Mouse (Mus musculus) cerebellum, adult (tissue): ENCODE results near the gene Prkn.

ENCODE experiments used
- ATAC-seq: cut with Nextera tagmentation; 2 replicates; pipeline ENCODE4 v1.9.2; 2017; ENCODE audit warnings: mild to moderate bottlenecking, moderate library complexity, mixed read lengths; ENCODE audit not compliant: insufficient number of reproducible peaks, low FRiP score, low TSS enrichment

Gene Prkn

DNA sequence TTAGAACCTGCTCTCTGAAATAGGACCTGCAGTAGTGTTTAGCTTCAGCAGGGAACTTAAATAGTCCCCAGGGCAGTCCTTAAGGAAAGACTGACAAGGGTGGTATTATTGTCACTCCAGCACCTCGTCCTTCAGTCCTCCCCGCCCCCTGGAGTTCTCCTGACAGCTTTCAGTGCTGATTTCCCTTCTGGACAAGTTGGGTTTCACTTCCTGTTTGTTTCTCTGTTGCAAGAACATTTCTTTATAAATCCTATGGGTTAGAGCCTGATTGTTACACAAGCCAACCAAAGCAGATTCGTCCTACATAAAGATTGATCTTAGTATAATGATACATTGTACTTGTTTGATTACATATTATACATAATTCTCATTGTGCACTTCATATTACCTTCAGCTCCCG, 142.0 kb downstream of the Prkn start:
- ATAC-seq, result no peak

DNA sequence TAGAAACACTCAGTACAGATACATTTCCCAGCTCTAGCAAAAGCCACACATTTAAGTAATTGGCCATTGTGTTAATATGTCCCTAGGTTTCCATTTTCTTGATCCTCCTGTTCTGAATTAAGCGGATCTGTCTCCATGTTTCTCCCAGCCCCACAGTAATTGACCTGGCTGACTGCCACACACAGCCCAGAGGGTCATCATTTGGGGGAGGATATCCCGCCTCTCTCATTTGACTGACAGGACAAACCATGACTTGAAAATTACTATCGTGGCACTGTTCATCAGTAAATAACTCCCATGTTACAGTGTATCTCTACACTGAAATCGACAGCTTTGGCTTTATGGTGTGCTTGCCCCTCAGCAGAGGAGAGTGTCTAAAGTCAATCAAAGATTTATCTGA, 146.9 kb downstream of the Prkn start:
- no peak for ATAC-seq

DNA sequence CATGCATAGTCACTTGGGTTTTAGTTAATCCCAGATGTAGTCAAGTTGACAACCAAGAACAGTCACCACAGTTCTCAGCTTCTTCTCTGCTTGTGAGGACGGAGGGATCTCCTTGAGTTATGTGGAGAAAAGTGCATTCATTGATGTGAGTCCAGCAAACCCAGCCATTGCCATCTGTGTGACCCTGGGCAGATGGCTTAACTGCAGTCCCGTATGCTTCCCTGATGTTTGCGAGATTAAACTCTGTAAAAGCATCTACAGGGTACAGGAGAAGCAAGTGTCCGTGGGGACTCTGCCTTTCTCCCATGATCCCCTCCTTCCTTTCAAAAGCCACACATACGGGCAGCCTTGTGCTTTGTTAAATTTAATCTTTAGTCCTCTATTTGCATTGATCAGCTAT, 157.1 kb downstream of the Prkn start:
- 0 out of 2 replicates have a peak, but pooled peaks have one; percentile 20 for ATAC-seq

DNA sequence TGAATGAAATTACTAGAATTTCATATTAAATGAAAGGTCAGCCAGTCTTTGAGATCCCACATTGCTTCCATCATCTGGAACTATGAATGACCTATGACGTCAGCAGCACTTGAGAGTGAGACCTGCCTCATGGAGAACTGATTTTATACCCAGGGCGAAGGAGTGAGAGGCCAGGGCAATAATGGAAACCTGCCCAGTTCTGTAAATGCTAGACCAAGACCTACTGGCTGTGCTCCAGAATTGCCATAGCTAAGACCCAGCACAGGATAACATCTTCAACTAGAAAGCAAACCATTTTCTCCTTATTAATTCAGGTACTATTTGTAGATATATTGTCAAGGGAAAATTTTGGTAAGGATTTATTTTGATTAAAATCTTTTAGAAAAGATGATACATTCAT, 183.2 kb downstream of the Prkn start:
- ATAC-seq, result no peak

DNA sequence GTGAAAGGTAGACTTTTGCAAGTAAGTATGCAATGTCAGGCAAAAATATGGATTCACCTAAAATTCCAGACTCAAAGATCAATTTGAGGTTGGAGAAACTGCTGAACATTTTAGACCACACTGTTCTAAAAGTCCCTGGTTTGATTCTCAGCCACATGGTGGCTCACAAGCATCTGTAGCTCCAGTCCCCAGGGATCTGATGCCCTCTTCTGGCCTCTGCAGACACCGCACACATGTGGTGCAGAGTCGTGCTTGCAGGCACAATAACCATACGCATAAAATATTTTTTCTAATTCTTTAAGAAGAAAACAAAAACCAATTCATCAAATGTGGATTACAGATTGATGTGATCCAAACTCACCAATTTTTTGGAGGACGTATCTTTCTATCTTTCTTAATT, 189.2 kb downstream of the Prkn start:
- no peak for ATAC-seq

DNA sequence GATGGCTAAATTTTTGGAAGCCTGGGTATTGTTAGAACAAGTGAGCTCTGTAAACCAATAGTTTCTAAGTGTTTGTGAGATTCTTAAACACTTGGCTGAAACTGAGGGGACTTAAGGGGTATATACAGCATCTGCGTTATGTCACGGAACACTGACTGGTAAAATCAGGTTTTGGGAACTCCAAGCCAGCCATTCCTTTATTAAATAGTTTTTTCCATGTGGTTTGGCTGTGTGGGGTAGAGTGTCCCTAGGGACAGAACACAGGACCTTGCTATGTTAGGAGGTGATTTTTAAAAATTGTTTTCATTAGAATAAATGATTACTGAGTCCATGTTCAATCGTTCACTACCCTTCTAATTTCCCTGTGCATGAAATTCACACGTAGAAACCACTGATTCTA, 190.8 kb downstream of the Prkn start:
- no peak for ATAC-seq

DNA sequence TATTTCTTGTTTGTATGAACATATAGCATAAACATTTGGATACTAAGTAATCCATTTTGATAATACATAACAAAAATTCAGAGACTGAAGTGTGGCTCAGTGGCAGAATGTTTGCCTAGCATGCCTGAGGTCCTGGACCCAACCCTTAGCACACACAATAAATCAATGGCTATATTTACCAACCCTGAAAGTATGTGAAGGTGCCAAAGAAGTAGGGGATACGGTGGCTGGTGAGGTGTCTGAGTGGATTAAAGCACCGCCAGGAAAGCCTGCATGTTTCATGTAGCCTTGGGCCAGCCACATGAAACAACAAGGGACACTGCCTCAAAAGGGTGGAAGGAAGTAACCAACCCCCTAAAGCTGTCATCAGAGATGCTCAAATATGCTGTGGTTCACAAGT, 192.2 kb downstream of the Prkn start:
- ATAC-seq, result no peak

DNA sequence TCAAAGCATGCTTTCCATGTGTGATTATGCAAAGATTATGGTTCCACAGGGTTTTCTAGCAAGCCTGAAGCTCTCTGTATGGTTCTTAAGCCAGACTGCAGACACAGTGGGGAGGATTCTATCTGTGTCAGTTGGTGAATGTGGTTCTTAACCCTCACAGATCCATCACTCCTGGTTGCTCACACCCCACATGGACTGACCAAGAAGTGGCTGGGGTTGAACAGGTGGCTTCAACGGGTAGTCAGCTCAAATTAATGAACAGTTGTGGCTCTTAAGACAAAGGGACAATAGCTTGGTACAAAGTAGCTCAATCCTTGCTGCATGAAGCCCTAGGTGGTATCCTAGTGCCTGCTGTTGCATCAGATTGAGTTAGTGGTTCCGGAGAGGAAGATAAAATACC, 193.4 kb downstream of the Prkn start:
- peak; percentile 84 for ATAC-seq

DNA sequence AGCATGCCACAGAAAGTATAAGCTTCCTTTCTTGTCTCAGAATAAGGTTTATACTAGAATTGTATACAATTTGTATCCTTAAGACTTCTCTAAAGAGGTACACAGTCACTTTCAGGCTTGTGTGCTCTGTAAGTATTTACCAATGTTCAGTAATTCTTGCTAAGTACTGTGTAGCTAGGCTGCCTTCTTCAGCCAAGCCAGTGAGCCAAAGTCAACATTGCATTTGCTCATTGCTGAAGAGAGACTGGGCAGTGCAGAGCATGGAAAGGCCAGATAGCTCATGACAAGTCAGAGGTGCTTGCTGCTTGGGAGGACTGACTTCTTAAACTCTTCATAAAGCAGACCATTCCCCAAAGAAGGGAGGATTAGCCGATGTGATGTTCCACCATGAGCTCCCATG, 198.1 kb downstream of the Prkn start:
- no peak for ATAC-seq

DNA sequence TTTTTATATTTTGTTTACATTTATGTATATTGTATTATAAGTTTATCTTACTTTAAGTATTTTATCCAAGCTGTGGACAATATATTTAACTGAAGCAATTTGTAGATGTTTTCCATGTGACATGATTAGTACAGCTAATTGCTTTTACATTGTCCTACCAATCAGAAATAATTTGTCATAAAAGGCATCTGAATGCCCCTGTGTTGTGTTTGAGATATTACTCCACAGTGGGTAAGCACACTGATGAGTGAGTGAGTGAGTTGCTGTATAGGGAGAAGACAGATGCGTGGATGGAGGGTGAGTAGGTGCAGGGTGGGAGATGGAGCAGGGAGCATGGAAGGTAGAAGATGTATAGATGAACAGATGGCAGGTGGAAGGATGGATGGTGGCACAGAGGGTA, 218.8 kb downstream of the Prkn start:
- no peak for ATAC-seq

DNA sequence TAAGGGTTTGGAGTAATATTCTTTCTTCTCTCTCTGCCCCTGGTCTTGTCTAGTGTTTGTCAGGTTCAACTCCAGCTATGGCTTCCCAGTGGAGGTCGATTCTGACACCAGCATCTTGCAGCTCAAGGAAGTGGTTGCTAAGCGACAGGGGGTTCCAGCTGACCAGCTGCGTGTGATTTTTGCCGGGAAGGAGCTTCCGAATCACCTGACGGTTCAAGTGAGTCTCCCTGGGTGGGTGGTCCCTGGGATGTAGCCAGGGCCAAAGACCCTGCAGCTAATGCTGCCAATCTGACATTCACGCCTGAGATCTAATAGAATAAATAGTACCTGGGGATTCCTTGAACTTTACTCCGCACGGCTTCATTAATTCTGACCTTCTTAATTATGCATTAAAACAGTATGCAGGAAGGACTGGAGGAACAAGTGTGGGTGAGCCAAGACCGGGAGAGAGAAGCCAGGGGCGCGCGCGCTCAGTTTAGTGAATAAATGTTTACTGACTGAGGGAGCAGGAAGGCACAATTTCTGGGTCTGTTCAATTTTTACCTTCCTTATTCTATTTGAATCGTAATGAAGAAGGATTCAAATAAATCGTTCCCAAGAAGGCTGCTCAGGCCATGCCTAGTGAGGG, 227.0 kb downstream of the Prkn start:
- 0 out of 2 replicates have a peak, but pooled peaks have one; percentile 42 for ATAC-seq

DNA sequence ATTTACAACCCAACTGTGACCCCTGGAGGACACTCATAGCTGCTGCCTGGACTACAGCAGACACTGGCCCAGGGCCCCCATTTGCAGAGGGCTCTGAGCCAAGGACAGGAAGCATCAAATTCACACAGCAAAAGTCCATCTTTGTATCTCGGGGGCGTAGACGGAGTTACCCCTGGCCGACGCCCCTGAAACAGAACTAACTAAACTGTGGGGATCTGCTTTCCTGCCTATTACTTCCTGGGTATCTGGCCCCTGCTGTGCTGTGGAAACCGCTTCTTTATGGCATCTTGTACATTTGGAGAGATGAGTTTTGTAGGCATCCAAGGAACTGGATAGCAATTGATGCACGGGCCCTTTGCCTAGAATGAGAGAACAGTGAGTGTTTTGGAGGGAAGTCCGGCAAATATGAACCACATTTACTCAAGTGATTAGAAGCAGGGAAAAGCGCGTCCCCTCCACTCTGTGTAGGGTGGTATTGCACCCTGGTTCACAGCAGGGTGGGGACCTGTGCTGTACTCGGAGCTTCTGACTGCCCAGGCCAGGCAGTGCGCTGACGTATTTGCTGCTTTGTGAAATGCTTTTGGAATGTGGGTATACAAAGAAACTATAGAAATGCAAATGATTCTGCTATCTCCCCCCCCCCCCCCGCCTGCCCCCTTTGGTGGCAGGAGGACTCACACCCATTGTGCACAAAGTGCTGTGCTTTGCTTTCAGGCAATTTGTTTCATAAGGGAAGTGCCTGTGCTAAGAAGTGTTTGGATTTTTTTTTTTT, 227.7 kb downstream of the Prkn start:
- peak; percentile 95 for ATAC-seq

DNA sequence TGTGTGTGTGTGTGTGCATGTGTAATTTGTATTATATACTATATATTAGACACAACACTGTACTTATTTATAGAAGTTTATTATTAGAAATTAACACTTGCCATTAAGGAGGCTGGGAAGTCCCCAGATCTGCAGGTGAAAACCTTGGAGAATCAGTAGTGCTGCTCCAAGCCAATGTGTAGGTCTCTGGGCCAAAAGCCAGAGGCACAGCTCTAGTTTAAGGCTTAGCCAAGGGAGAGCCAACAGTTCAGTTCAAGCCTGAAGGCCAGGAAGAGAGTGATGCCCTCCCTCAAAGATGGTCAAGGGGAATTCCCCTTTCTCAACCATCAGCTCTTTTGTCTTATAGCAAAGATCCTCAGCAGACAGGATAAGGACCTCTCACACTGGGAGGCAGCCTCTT, 230.8 kb downstream of the Prkn start:
- ATAC-seq, result no peak

DNA sequence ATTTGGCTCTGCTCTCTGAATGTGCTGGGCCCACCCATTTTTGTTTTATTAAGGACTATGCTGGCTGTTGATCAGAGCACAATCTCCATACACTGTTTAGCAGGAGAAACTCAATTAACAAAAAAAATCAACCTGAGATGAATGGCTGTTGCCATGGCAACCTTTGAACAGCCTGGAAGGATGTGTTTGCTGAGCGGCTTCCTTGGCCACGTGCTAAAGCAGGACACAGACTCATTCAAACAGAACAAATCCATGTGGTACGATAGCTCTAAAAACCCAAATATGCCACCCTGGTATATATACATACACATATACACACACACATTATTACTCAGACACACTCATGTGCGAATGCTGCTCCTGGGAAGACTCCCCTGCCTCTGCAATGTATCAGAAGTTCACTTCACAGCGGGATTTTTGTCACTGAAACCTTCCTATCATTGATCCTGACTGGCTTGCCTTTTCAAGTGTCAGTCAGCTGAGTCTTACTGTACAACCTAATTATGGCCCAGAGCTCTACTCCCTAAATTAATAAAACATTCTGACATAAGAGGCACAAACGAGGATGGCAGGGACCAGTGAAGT, 236.2 kb downstream of the Prkn start:
- ATAC-seq, result no peak

DNA sequence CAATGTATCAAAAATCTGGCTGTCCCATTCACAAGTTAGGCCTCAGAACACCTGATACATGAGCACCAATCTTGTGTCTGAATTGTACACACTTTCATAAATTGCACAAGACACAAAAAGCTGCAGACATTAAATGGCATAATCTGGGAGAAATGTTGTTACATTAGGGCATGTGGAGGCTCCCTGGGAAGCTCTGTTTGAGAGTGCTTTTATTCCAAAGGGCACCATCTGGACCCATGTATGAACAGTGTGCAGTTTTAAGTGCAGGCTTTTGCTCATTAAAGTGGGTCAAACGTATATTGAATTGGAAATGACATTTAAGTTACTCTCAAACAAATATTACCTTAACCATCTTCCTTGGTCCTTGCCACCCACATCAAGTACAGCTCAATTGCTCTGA, 246.3 kb downstream of the Prkn start:
- ATAC-seq, result peak; percentile 72

DNA sequence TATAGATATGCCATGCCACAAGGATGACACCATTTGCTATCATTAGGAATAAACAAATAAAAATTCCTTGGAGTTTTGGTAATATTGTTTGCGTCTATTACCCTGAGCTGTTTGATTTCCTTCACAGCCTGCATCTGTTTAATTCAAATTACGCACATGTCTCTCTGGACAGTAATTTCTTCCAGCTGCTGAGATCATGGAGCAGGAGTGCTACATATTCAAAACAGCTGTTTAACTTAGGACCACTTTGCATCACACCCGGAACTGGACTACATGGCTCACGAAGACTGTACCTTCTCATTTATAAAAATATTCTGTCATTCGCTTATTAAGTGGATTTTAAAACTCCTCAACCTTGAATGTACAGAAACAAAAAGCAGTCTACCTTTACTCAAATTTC, 246.9 kb downstream of the Prkn start:
- no peak for ATAC-seq

DNA sequence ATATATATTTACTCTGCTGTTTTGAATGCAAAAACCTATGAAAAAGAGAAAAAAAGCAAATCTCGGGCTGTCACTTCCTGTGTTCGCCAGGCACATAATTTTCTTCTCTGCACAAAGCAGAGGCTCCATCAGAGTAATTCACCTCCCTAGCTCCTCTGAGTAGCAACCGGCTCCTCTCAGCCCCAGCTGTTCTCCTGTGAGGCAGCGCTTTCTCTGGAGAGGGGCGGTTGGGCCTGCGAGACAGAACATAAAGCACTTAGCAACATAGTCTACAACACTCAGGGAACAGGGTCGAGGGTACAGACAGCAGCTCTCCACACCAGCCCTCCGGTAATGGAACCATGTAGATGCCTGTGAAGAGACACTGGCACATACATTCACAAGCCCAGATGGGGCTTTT, 247.6 kb downstream of the Prkn start:
- ATAC-seq, result no peak

DNA sequence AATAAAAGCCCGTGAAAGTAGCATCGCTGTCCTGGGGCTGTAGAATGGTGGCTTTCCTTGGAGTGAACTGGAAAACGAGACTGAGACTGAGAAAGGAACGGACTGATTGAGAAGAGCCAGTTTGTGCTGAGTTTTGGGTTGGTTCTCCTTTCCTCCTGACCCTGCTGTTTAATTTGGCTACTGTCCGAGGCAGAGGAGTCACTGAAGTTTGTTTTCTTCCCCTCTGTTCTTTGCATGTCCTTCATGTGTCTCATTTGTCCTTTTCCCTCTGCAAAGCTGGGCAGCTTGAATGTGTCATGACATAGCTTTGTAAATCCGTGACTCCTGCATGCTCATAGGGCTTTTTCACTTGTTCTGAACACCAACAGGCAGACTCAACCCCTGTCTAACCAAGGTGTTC, 249.2 kb downstream of the Prkn start:
- no peak for ATAC-seq

DNA sequence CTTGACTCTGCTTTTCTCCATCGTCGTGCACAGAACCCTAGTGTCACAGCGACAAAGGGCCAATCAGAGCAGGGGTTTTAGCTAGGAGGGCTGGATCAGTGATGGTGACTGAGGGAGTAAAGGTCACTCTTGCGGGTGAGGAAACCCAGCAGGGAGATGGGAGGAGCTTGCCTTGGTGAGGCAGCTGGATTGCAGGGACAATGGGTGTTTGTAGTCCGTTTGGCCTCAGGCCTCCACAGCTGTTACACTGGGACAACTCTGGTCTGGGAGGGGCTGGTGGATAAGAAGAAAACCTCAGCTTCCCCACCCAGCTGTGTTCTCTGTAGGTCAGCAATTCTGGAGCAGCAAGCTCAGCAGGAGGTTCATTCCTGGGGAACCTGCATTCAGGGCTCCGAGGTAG, 252.7 kb downstream of the Prkn start:
- ATAC-seq, result no peak

DNA sequence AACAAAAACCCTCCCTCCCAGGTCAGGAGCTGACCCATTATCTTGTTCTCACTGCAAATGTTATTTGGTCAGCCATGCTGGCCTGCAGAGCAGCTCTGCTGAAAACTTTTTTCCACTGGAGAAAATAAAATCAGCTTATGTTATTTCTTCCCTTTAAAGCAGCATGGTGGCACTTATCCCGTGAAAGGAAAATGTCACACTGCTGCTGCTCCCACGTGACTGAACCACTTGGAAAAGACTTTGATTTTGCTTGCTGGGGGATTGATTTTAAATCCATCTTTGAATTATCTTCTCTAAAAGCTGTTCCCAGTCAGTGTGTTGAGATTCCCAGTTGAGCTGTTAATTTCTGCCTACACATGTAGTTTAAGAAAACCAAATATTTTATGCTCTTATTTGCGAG, 253.1 kb downstream of the Prkn start:
- ATAC-seq, result no peak

DNA sequence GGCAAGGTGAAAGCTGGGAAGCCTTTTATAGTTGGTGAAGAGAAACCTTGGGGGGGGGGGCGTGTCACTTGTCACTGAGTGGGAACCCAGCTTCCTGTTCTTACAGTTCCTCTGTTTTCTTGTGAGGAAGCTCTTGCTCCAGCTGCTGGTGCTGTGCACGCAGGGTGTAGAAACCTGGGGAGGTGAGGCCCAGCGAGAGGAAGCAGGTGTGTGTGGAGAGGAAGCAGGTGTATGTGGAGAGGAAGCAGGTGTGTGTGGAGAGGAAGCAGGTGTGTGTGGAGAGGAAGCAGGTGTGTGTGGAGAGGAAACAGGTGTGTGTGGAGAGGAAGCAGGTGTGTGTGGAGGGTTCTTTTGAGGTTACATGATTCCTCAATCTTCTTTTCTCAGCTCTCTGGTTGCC, 266.8 kb downstream of the Prkn start:
- no peak for ATAC-seq

DNA sequence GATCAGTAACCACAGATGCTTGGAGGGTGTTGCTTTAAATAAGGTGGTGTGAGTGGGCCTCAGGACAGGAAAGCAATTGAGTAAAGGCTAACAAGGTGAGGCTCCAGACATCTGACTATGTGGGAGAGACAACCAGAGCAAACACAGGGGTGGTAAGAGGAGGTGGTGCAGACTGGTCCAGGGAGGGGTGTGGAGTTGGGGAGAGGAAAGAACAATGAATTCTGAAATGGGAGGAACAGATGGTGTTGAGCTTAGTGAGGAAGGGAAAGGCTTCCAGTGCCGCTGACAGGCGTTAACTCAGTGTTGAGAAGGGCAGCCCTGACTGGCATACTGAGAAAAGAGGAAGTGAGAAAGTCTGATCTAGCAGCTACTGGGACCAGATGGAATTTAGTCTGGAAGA, 267.7 kb downstream of the Prkn start:
- 0 out of 2 replicates have a peak, but pooled peaks have one; percentile 31 for ATAC-seq
